Mouse (Mus musculus) neural tube, embryonic 11.5 days (tissue): ENCODE results near the gene Tacc3. TPM values are rescaled to one million over a fixed set of nuclear protein-coding genes. Genes with fewer than 3 reads are reported as not detected.
A peak's percentile ranks its signal among the peaks of the same experiment; 100 is the strongest.

ENCODE experiments used
- ATAC-seq: fragments of 200-750 bp; cut with Nextera tagmentation; 2 replicates; pipeline ENCODE4 v1.8.0; 2017; ENCODE audit warnings: moderate number of reproducible peaks, mild to moderate bottlenecking, moderate TSS enrichment, moderate library complexity; ENCODE audit not compliant: insufficient read depth, low FRiP score, low TSS enrichment
- DNase-seq: peaks from one replicate; pipeline ENCODE4 v3.0.0-alpha.2; 2015; ENCODE audit warnings: low spot score
- H3K27ac ChIP-seq: fragments of 300-500 bp; sonication (generic); 2 replicates; pipeline ENCODE4 v1.5.1; 2014; ENCODE audit warnings: low read depth, mild to moderate bottlenecking, low read length
- H3K27me3 ChIP-seq: fragments of 300-500 bp; sonication (generic); 2 replicates; pipeline ENCODE4 v1.6.1; 2014; ENCODE audit warnings: mild to moderate bottlenecking, low read length, mixed read lengths; ENCODE audit not compliant: control insufficient read depth, insufficient read depth
- H3K36me3 ChIP-seq: fragments of 300-500 bp; sonication (generic); 2 replicates; pipeline ENCODE4 v1.6.1; 2014; ENCODE audit warnings: mild to moderate bottlenecking, low read length, moderate library complexity, mixed read lengths; ENCODE audit not compliant: control insufficient read depth, insufficient read depth
- H3K4me1 ChIP-seq: fragments of 300-500 bp; sonication (generic); 2 replicates; pipeline ENCODE4 v1.6.1; 2014; ENCODE audit warnings: low read length, mixed read lengths; ENCODE audit not compliant: control insufficient read depth, insufficient read depth
- H3K4me2 ChIP-seq: fragments of 300-500 bp; sonication (generic); 2 replicates; pipeline ENCODE4 v1.6.1; 2014; ENCODE audit warnings: low read depth, mild to moderate bottlenecking, moderate library complexity
- H3K4me3 ChIP-seq: fragments of 300-500 bp; sonication (generic); 2 replicates; pipeline ENCODE4 v1.5.1; 2014; ENCODE audit warnings: low read depth, low read length
- H3K9ac ChIP-seq: fragments of 300-500 bp; sonication (generic); 2 replicates; pipeline ENCODE4 v1.6.1; 2014; ENCODE audit warnings: mild to moderate bottlenecking, low read length
- H3K9me3 ChIP-seq: fragments of 300-500 bp; sonication (generic); 2 replicates; pipeline ENCODE4 v1.6.1; 2016; ENCODE audit warnings: low read length; ENCODE audit not compliant: control insufficient read depth
- WGBS: fragments of 180-500 bp; shearing (Covaris S2); extraction: QIAGEN DNeasy Blood & Tissue Kit; methylation state at CpG from one replicate; pipeline ENCODE4 v1.1.7; 2014; 5-methylcytosine and 5-hydroxymethylcytosine counted together
- polyA plus RNA-seq: library from polyadenylated mRNA; unstranded; fragments of >200 nt; fragmentation: Nextera tagmentation; extraction: Ambion mirVana; gene quantifications from 2 replicates; pipeline ENCODE4 v1.2.1, GENCODE M21; 2014

Gene Tacc3
- polyA plus RNA-seq, 1 experiment from 2014 or later, result 238 TPM

GRCm38 (mm10) chr5:33718460-33718859 lies 60.5 kb downstream of the Tacc3 start:
- Histone ChIP-seq H3K9ac (no peak overlapping the region), H3K27ac (no peak overlapping the region), H3K4me1 (peaks cover 11% of the 10 kb centered on the region), H3K27me3 (0 out of 2 replicates have a peak, but pooled peaks cover 4% of the 10 kb centered on the region), H3K4me2 (no peak overlapping the region), H3K9me3 (no peaks in the 10 kb centered on the region), H3K4me3 (no peak overlapping the region), H3K36me3 (no peaks in the 10 kb centered on the region)
- 68% methylated on average over 5 of the region's 5 CpGs for WGBS
- ATAC-seq (no peak), DNase-seq (no peak)

GRCm38 (mm10) chr5:33720852-33721490 lies 63.0 kb downstream of the Tacc3 start:
- ATAC-seq (no peak), DNase-seq (no peak)
- WGBS, result 6% methylated on average over 8 of the region's 8 CpGs
- H3K27ac ChIP-seq, result no peak overlapping the region
- peak overlapping the region; percentile 95 for H3K4me2 ChIP-seq
- H3K4me3 ChIP-seq, result peak overlapping the region; percentile 90; the same call in 1 of the 2 replicates
- no peak overlapping the region for H3K9ac ChIP-seq
- H3K4me1 ChIP-seq, result peaks cover 23% of the 10 kb centered on the region
- H3K9me3 ChIP-seq, result no peaks in the 10 kb centered on the region
- H3K27me3 ChIP-seq, result peaks cover 11% of the 10 kb centered on the region; the same call in 1 of the 2 replicates
- H3K36me3 ChIP-seq, result peaks cover 2% of the 10 kb centered on the region; the same call in 1 of the 2 replicates

GRCm38 (mm10) chr5:33721541-33722265 lies 63.8 kb downstream of the Tacc3 start, which contains the start of gene Fgfr3:
Fgfr3 (plus strand) TSS chr5:33721674.
- Histone ChIP-seq H3K27me3 (peaks cover 13% of the 10 kb centered on the region; the same call in 1 of the 2 replicates), H3K4me3 (peak within 1 kb of the TSS; percentile 90), H3K9ac (peak within 1 kb of the TSS; percentile 91), H3K4me2 (peak within 1 kb of the TSS; percentile 95), H3K9me3 (no peaks in the 10 kb centered on the region), H3K27ac (peak within 1 kb of the TSS; percentile 85), H3K36me3 (peaks cover 2% of the 10 kb centered on the region; the same call in 1 of the 2 replicates), H3K4me1 (peaks cover 24% of the 10 kb centered on the region)
- DNase-seq (peak; percentile 84), ATAC-seq (peak; percentile 68)
- under 1% methylated on average over 57 of the region's 73 CpGs for WGBS

- no peak; the same call in 1 of the 2 replicates for ATAC-seq
- Histone ChIP-seq H3K4me1 (peaks cover 24% of the 10 kb centered on the region), H3K36me3 (peaks cover 2% of the 10 kb centered on the region; the same call in 1 of the 2 replicates), H3K4me3 (peak overlapping the region; percentile 90), H3K9ac (peak overlapping the region; percentile 91), H3K27ac (peak overlapping the region; percentile 85), H3K4me2 (peak overlapping the region; percentile 95), H3K9me3 (no peaks in the 10 kb centered on the region), H3K27me3 (peaks cover 13% of the 10 kb centered on the region; the same call in 1 of the 2 replicates)
- peak; percentile 49 for DNase-seq
- WGBS, result under 1% methylated on average over 50 of the region's 53 CpGs
Observed at GRCm38 (mm10) chr5:33722266-33723018, 64.5 kb downstream of the Tacc3 start.

- Histone ChIP-seq H3K4me2 (peak overlapping the region; percentile 95), H3K36me3 (peaks cover 2% of the 10 kb centered on the region; the same call in 1 of the 2 replicates), H3K27me3 (peaks cover 13% of the 10 kb centered on the region; the same call in 1 of the 2 replicates), H3K9ac (peak overlapping the region; percentile 91), H3K4me3 (peak overlapping the region; percentile 90), H3K4me1 (peaks cover 24% of the 10 kb centered on the region), H3K9me3 (no peaks in the 10 kb centered on the region), H3K27ac (peak overlapping the region; percentile 85)
- ATAC-seq, result peak; percentile 21; the same call in 1 of the 2 replicates
- under 1% methylated on average over 55 of the region's 61 CpGs for WGBS
- DNase-seq, result peak; percentile 61
Observed at GRCm38 (mm10) chr5:33723019-33723640, 65.2 kb downstream of the Tacc3 start.

GRCm38 (mm10) chr5:33723641-33724465 lies 65.9 kb downstream of the Tacc3 start:
- no peaks in the 10 kb centered on the region for H3K9me3 ChIP-seq
- H3K36me3 ChIP-seq, result peaks cover 5% of the 10 kb centered on the region
- DNase-seq, result peak; percentile 82
- peak overlapping the region; percentile 95 for H3K4me2 ChIP-seq
- H3K4me1 ChIP-seq, result peaks cover 21% of the 10 kb centered on the region
- peak overlapping the region; percentile 56 for H3K27ac ChIP-seq
- peak overlapping the region; percentile 90 for H3K4me3 ChIP-seq
- H3K9ac ChIP-seq, result peak overlapping the region; percentile 91
- peak; percentile 43; the same call in 1 of the 2 replicates for ATAC-seq
- WGBS, result 1% methylated on average over 36 of the region's 36 CpGs
- peaks cover 13% of the 10 kb centered on the region; the same call in 1 of the 2 replicates for H3K27me3 ChIP-seq

GRCm38 (mm10) chr5:33726081-33726647 lies 68.2 kb downstream of the Tacc3 start:
- 73% methylated on average over 7 of the region's 7 CpGs for WGBS

More at GRCm38 (mm10) chr5:33726081-33726647, 68.2 kb downstream of the Tacc3 start:
- H3K4me3 ChIP-seq, result no peak overlapping the region
- H3K9ac ChIP-seq, result no peak overlapping the region
- peak overlapping the region; percentile 95 for H3K4me2 ChIP-seq
- DNase-seq (no peak), ATAC-seq (no peak)
- H3K4me1 ChIP-seq, result peaks cover 17% of the 10 kb centered on the region
- H3K27ac ChIP-seq, result no peak overlapping the region
- peaks cover 13% of the 10 kb centered on the region; the same call in 1 of the 2 replicates for H3K27me3 ChIP-seq
- H3K36me3 ChIP-seq, result peaks cover 12% of the 10 kb centered on the region
- no peaks in the 10 kb centered on the region for H3K9me3 ChIP-seq
